Mouse (Mus musculus): ENCODE results near the gene Eif4g2. TPM values are rescaled to one million over a fixed set of nuclear protein-coding genes. Genes with fewer than 3 reads are reported as not detected.

Eif4g2 gene
- polyA plus RNA-seq, 1 experiment: 722 TPM

- no peak for DNase-seq (ENCODE audit: low read depth)
- TF ChIP-seq CTCF (IDR thresholded peaks at IDR 0.05; ENCODE audit: borderline replicate concordance, extremely low read depth, insufficient read depth, insufficient read length) (no peak), POLR2A (IDR thresholded peaks at IDR 0.05; ENCODE audit: borderline replicate concordance, extremely low read depth, insufficient read depth, insufficient read length, poor library complexity, severe bottlenecking) (no peak)
Measured at GRCm38 (mm10) chr7:111095169-111095568, 12.3 kb upstream of the Eif4g2 start.

GRCm38 (mm10) chr7:111085153-111085552, 2.3 kb upstream of the Eif4g2 start:
- no peak for DNase-seq (ENCODE audit: low read depth)
- TF ChIP-seq CTCF (IDR thresholded peaks at IDR 0.05; ENCODE audit: borderline replicate concordance, extremely low read depth, insufficient read depth, insufficient read length): no peak
- no peak for TF ChIP-seq POLR2A (IDR thresholded peaks at IDR 0.05; ENCODE audit: borderline replicate concordance, extremely low read depth, insufficient read depth, insufficient read length, poor library complexity, severe bottlenecking)

- no peak for TF ChIP-seq CTCF (IDR thresholded peaks at IDR 0.05; ENCODE audit: borderline replicate concordance, extremely low read depth, insufficient read depth, insufficient read length)
- no peak for TF ChIP-seq POLR2A (IDR thresholded peaks at IDR 0.05; ENCODE audit: borderline replicate concordance, extremely low read depth, insufficient read depth, insufficient read length, poor library complexity, severe bottlenecking)
- peak; percentile 60 for DNase-seq (ENCODE audit: low read depth)
Measured at GRCm38 (mm10) chr7:111084443-111084842, 1.6 kb upstream of the Eif4g2 start.

GRCm38 (mm10) chr7:111083733-111084120, 897 bp upstream of the Eif4g2 start:
- peak; percentile 59 for DNase-seq (ENCODE audit: low read depth)
- TF ChIP-seq CTCF (IDR thresholded peaks at IDR 0.05; ENCODE audit: borderline replicate concordance, extremely low read depth, insufficient read depth, insufficient read length) (no peak), POLR2A (IDR thresholded peaks at IDR 0.05; ENCODE audit: borderline replicate concordance, extremely low read depth, insufficient read depth, insufficient read length, poor library complexity, severe bottlenecking) (no peak)

GRCm38 (mm10) chr7:111082043-111082821, 598 bp downstream of the Eif4g2 start:
- DNase-seq (ENCODE audit: low read depth): peak; percentile 89
- no peak for TF ChIP-seq POLR2A (IDR thresholded peaks at IDR 0.05; ENCODE audit: borderline replicate concordance, extremely low read depth, insufficient read depth, insufficient read length, poor library complexity, severe bottlenecking)
- TF ChIP-seq CTCF (IDR thresholded peaks at IDR 0.05; ENCODE audit: borderline replicate concordance, extremely low read depth, insufficient read depth, insufficient read length): no peak

- no peak for TF ChIP-seq POLR2A (IDR thresholded peaks at IDR 0.05; ENCODE audit: borderline replicate concordance, extremely low read depth, insufficient read depth, insufficient read length, poor library complexity, severe bottlenecking)
- TF ChIP-seq CTCF (IDR thresholded peaks at IDR 0.05; ENCODE audit: borderline replicate concordance, extremely low read depth, insufficient read depth, insufficient read length): no peak
- DNase-seq (ENCODE audit: low read depth): no peak
Measured at GRCm38 (mm10) chr7:111080876-111081275, 2.0 kb downstream of the Eif4g2 start.

GRCm38 (mm10) chr7:111080026-111080425, 2.8 kb downstream of the Eif4g2 start:
- TF ChIP-seq CTCF (IDR thresholded peaks at IDR 0.05; ENCODE audit: borderline replicate concordance, extremely low read depth, insufficient read depth, insufficient read length) (no peak), POLR2A (IDR thresholded peaks at IDR 0.05; ENCODE audit: borderline replicate concordance, extremely low read depth, insufficient read depth, insufficient read length, poor library complexity, severe bottlenecking) (no peak)

GRCm38 (mm10) chr7:111078271-111078670, 4.6 kb downstream of the Eif4g2 start:
- TF ChIP-seq CTCF (IDR thresholded peaks at IDR 0.05; ENCODE audit: borderline replicate concordance, extremely low read depth, insufficient read depth, insufficient read length): no peak
- no peak for TF ChIP-seq POLR2A (IDR thresholded peaks at IDR 0.05; ENCODE audit: borderline replicate concordance, extremely low read depth, insufficient read depth, insufficient read length, poor library complexity, severe bottlenecking)
- DNase-seq (ENCODE audit: low read depth): no peak

More at GRCm38 (mm10) chr7:111080026-111080425, 2.8 kb downstream of the Eif4g2 start:
- DNase-seq (ENCODE audit: low read depth): no peak

GRCm38 (mm10) chr7:111075288-111075687, 7.5 kb downstream of the Eif4g2 start:
- no peak for DNase-seq (ENCODE audit: low read depth)
- no peak for TF ChIP-seq POLR2A (IDR thresholded peaks at IDR 0.05; ENCODE audit: borderline replicate concordance, extremely low read depth, insufficient read depth, insufficient read length, poor library complexity, severe bottlenecking)

- no peak for TF ChIP-seq CTCF (IDR thresholded peaks at IDR 0.05; ENCODE audit: borderline replicate concordance, extremely low read depth, insufficient read depth, insufficient read length)
- no peak for DNase-seq (ENCODE audit: low read depth)
Measured at GRCm38 (mm10) chr7:111072410-111072809, 10.4 kb downstream of the Eif4g2 start.

- no peak for DNase-seq (ENCODE audit: low read depth)
- TF ChIP-seq CTCF (IDR thresholded peaks at IDR 0.05; ENCODE audit: borderline replicate concordance, extremely low read depth, insufficient read depth, insufficient read length) (no peak), POLR2A (IDR thresholded peaks at IDR 0.05; ENCODE audit: borderline replicate concordance, extremely low read depth, insufficient read depth, insufficient read length, poor library complexity, severe bottlenecking) (no peak)
Measured at GRCm38 (mm10) chr7:111070167-111070496, 12.7 kb downstream of the Eif4g2 start.

- TF ChIP-seq POLR2A (IDR thresholded peaks at IDR 0.05; ENCODE audit: borderline replicate concordance, extremely low read depth, insufficient read depth, insufficient read length, poor library complexity, severe bottlenecking) (no peak), CTCF (IDR thresholded peaks at IDR 0.05; ENCODE audit: borderline replicate concordance, extremely low read depth, insufficient read depth, insufficient read length) (no peak)
- DNase-seq (ENCODE audit: low read depth): peak; percentile 23
Measured at GRCm38 (mm10) chr7:111069439-111070166, 13.2 kb downstream of the Eif4g2 start.
